Mouse (Mus musculus) intestine, postnatal 0 days (tissue): ENCODE results near the gene Tmem51. TPM values are rescaled to one million over a fixed set of nuclear protein-coding genes. Genes with fewer than 3 reads are reported as not detected.

ENCODE experiments used
- ATAC-seq: fragments of 200-750 bp; cut with Nextera tagmentation; 2 replicates; pipeline ENCODE4 v1.8.0; 2017; ENCODE audit warnings: mild to moderate bottlenecking, moderate TSS enrichment, moderate library complexity
- H3K27ac ChIP-seq: fragments of 300-500 bp; sonication (generic); 2 replicates; pipeline ENCODE4 v1.5.1; 2014; ENCODE audit warnings: mild to moderate bottlenecking, low read depth, low read length, moderate library complexity
- H3K27me3 ChIP-seq: fragments of 300-500 bp; sonication (generic); replicated peaks from 2 replicates; pipeline ENCODE4 v1.6.1; 2014; ENCODE audit warnings: low read length, mixed read lengths; ENCODE audit not compliant: control insufficient read depth, insufficient read depth
- H3K36me3 ChIP-seq: fragments of 300-500 bp; sonication (generic); 2 replicates; pipeline ENCODE4 v1.6.1; 2014; ENCODE audit warnings: mild to moderate bottlenecking, moderate library complexity; ENCODE audit not compliant: control insufficient read depth, insufficient read depth
- H3K4me1 ChIP-seq: fragments of 300-500 bp; sonication (generic); replicated peaks from 2 replicates; pipeline ENCODE4 v1.6.1; 2014; ENCODE audit warnings: antibody characterized with exemption, low read length, mixed read lengths; ENCODE audit not compliant: control insufficient read depth, insufficient read depth
- H3K4me2 ChIP-seq: fragments of 300-500 bp; sonication (generic); replicated peaks from 2 replicates; pipeline ENCODE4 v1.6.1; 2014; ENCODE audit warnings: low read depth, mild to moderate bottlenecking, moderate library complexity
- H3K4me3 ChIP-seq: fragments of 300-500 bp; sonication (generic); 2 replicates; pipeline ENCODE4 v1.5.1; 2014; ENCODE audit warnings: low read depth, low read length
- H3K9ac ChIP-seq: fragments of 300-500 bp; sonication (generic); 2 replicates; pipeline ENCODE4 v1.6.1; 2014; ENCODE audit warnings: mild to moderate bottlenecking, low read depth, low read length
- H3K9me3 ChIP-seq: fragments of 300-500 bp; sonication (generic); 2 replicates; pipeline ENCODE4 v1.6.1; 2016; ENCODE audit warnings: mixed run types; ENCODE audit not compliant: control insufficient read depth
- CTCF ChIP-seq: sonication (generic); IDR thresholded peaks from 2 replicates; pipeline ENCODE4 v1.5.1; 2016; ENCODE audit warnings: low read depth, mild to moderate bottlenecking, control low read depth, antibody characterized with exemption, moderate library complexity
- WGBS: fragments of 180-500 bp; shearing (Covaris S2); extraction: QIAGEN DNeasy Blood & Tissue Kit; methylation state at CpG from one replicate; pipeline ENCODE4 v1.1.7; 2014; 5-methylcytosine and 5-hydroxymethylcytosine counted together
- polyA plus RNA-seq: library from polyadenylated mRNA; unstranded; fragments of >200 nt; fragmentation: Nextera tagmentation; extraction: Ambion mirVana; gene quantifications from 2 replicates; pipeline ENCODE4 v1.2.1, GENCODE M21; 2015

The Tmem51 gene
- polyA plus RNA-seq, 1 experiment from 2014 or later, result 212 TPM

DNA sequence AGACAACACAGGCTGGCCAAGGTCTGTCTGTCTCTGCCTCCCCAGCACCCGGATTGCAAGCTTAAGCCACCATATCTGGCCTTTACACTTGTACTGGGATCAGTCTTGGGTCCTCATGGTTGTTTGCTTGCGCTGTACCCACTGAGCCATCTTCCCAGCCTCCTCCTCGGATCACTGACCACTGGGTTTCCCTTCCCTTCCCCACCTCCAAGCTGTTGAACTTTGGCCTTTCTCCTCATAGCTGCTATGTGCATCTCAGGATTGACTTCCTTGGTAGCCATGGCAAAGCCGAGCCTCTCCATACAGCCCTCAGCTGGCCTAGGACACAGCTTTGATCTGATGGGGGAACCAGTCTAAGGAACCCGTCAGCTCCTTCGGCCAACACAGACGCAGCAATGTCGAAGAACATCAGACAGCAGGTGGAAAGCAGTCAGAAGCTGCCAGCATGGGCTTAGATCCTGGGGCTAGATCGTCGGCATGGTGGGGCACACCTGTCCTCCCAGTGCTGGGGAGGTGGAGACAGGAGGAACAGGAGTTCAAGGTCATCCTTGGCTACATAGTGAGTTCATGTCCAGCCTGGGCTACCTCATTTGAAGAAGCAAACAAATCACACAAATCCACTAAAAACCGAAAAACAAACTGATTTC lies 19.4 kb downstream of the Tmem51 start:
- no peaks in the 10 kb centered on the region for H3K9me3 ChIP-seq
- ATAC-seq, result no peak
- peaks cover 17% of the 10 kb centered on the region; the same call in 1 of the 2 replicates for H3K4me1 ChIP-seq

DNA sequence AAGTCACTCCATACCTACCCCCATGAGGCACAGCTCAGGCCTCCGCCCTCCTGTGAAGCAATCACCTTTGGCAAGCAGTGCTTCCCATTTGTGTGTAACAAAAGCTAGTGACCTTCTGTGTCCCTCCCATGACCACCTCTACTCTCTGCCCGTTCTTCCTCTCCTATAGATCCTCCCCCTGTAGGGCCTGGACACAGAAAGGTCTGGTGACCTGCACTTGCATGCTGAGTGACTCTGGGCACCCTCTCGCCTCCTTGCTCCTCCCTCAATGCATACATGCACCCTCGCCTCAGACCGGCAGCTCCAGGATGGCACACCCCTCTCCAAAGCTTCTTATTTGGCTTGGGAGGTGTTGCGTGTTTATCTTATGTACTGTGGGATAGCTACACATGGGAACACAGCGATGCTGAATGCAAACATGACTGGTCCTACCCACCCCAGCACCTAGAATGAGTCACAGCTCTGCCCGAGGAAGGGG lies 21.0 kb downstream of the Tmem51 start:
- Histone ChIP-seq H3K36me3 (peaks cover 8% of the 10 kb centered on the region), H3K4me1 (peaks cover 17% of the 10 kb centered on the region; the same call in 1 of the 2 replicates), H3K9ac (no peak overlapping the region), H3K27me3 (no peaks in the 10 kb centered on the region), H3K4me3 (no peak overlapping the region), H3K9me3 (no peaks in the 10 kb centered on the region), H3K27ac (peak overlapping the region; percentile 50), H3K4me2 (no peak overlapping the region)
- no peak for ATAC-seq
- WGBS, result 51% methylated on average over 8 of the region's 8 CpGs
- no peak for TF ChIP-seq CTCF

More for the DNA sequence above, 19.4 kb downstream of the Tmem51 start:
- no peaks in the 10 kb centered on the region for H3K27me3 ChIP-seq
- no peak overlapping the region for H3K9ac ChIP-seq
- H3K36me3 ChIP-seq, result peaks cover 8% of the 10 kb centered on the region
- no peak overlapping the region; the same call in 1 of the 2 replicates for H3K27ac ChIP-seq
- TF ChIP-seq CTCF, result no peak
- H3K4me3 ChIP-seq, result no peak overlapping the region
- H3K4me2 ChIP-seq, result no peak overlapping the region
- 68% methylated on average over 11 of the region's 11 CpGs for WGBS

GRCm38 (mm10) chr4:142061485-142062240 lies 22.4 kb downstream of the Tmem51 start:
- Histone ChIP-seq H3K27ac (peak overlapping the region; percentile 84), H3K4me3 (no peak overlapping the region), H3K27me3 (no peaks in the 10 kb centered on the region), H3K36me3 (0 out of 2 replicates have a peak, but pooled peaks cover 4% of the 10 kb centered on the region), H3K9ac (no peak overlapping the region), H3K4me1 (peaks cover 17% of the 10 kb centered on the region; the same call in 1 of the 2 replicates), H3K4me2 (no peak overlapping the region), H3K9me3 (no peaks in the 10 kb centered on the region)
- ATAC-seq, result no peak
- no peak for TF ChIP-seq CTCF
- 72% methylated on average over 23 of the region's 23 CpGs for WGBS

DNA sequence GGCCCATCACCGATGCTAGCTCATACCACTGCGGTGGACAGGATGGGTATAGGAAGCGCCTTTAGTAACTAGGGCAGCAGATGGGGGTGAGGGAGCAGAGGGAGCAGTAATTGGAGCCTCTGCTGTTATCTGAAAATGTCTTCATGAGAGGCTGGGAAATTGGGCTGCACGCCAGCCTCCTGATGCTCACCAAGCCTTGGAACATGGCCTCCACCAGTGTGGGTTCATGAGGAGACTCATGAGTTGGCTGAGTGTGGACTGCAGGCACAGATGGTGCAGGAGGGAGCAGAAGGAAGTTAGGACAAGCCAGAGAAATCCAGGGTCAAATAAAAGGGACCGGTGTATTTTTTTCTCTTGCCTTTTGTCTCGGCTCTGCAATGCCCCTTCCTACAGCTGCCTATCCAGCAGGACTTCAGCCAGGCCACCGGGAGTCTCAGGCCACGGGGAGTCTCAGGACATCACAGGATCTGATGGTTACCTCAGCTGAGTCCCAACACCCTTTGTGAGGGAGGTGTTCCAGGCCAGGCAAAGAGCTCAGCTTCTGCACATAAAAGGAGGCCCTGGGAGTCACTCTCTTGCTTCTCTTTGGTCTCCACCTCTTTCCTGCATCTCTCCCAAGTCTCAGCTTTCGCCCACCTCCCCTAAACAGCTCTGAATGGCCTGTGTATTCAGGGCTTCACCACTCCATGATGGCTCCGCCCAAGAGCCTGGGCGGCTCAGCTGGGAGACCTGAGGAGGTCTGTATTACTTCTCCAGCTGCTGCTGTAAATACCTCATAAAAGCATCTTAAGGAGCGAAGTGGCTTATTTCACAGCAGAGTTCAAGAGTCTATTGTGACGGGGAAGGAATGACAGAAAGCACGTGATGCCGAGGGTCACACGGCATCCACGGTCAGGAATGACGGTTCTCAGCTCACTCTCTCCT lies 23.4 kb downstream of the Tmem51 start:
- WGBS, result 46% methylated on average over 18 of the region's 18 CpGs
- H3K9ac ChIP-seq, result no peak overlapping the region
- no peaks in the 10 kb centered on the region for H3K9me3 ChIP-seq
- no peak for TF ChIP-seq CTCF
- H3K4me1 ChIP-seq, result peaks cover 8% of the 10 kb centered on the region; the same call in 1 of the 2 replicates
- H3K27me3 ChIP-seq, result no peaks in the 10 kb centered on the region
- peak overlapping the region; percentile 84 for H3K27ac ChIP-seq
- no peak overlapping the region for H3K4me3 ChIP-seq
- 0 out of 2 replicates have a peak, but pooled peaks cover 4% of the 10 kb centered on the region for H3K36me3 ChIP-seq
- ATAC-seq, result peak; percentile 77
- no peak overlapping the region for H3K4me2 ChIP-seq

DNA sequence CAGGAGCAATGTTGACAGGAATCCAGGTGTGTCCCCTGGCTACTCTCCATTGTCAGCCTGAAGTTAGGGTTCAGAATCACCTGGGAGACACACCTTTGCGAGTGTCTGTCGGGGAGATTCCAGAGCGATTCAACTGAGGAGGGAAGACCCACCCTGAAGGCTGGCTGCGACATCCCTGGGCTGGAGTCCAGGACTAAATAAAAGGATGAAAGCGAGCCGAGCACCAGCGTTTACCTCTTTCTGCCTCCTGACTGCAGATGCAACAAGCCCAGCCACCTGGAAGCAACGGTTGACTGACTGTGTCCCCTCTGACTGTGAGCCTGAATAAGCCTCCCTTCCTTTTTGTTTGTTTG lies 24.3 kb downstream of the Tmem51 start:
- no peak overlapping the region for H3K4me3 ChIP-seq
- no peak for ATAC-seq
- TF ChIP-seq CTCF, result no peak
- H3K4me1 ChIP-seq, result peaks cover 7% of the 10 kb centered on the region; the same call in 1 of the 2 replicates
- WGBS, result 82% methylated on average over 8 of the region's 8 CpGs
- no peaks in the 10 kb centered on the region for H3K9me3 ChIP-seq
- 0 out of 2 replicates have a peak, but pooled peaks cover 4% of the 10 kb centered on the region for H3K36me3 ChIP-seq
- no peak overlapping the region for H3K9ac ChIP-seq
- no peak overlapping the region for H3K4me2 ChIP-seq
- H3K27ac ChIP-seq, result no peak overlapping the region
- no peaks in the 10 kb centered on the region for H3K27me3 ChIP-seq
